Mouse (Mus musculus): ENCODE measurements around the gene Zc3h8. TPM values are rescaled to one million over a fixed set of nuclear protein-coding genes. Genes with fewer than 3 reads are reported as not detected.

Zc3h8 gene
- total and polyA plus RNA-seq, 2 experiments from 2014 or later, result 5.0 to 14.7 TPM

GRCm38 (mm10) chr2:128967661-128968441 lies 24.0 kb upstream of the Zc3h8 start, which contains the start of gene Gm10762:
Gene Gm10762, minus strand, starts transcription at chr2:128967725.
- H3K4me1 ChIP-seq (ENCODE audit: insufficient read depth, low read length), result 0 out of 2 replicates have a peak, but pooled peaks cover 7% of the 10 kb centered on the region

GRCm38 (mm10) chr2:128966641-128967580 lies 23.0 kb upstream of the Zc3h8 start, which contains the start of gene Zc3h6:
Gene Zc3h6, plus strand, starts transcription at chr2:128967402.
- Histone ChIP-seq H3K27me3 (ENCODE audit: insufficient read depth, low read length) (no peaks in the 10 kb centered on the region), H3K27ac (ENCODE audit: low read depth, low read length) (peak within 1 kb of the TSS; percentile 100), H3K9ac (replicated peaks; ENCODE audit: low read length, poor library complexity, severe bottlenecking) (peak within 1 kb of the TSS; percentile 100), H3K36me3 (ENCODE audit: insufficient read depth, low read length) (no peaks in the 10 kb centered on the region), H3K9me3 (ENCODE audit: low read length) (no peaks in the 10 kb centered on the region), H3K4me2 (ENCODE audit: low read depth, low read length, poor library complexity, severe bottlenecking) (peak within 1 kb of the TSS; percentile 67), H3K4me1 (ENCODE audit: insufficient read depth, low read length) (0 out of 2 replicates have a peak, but pooled peaks cover 7% of the 10 kb centered on the region), H3K4me3 (ENCODE audit: low read depth, low read length) (peak within 1 kb of the TSS; percentile 90)
- ATAC-seq (ENCODE audit: low FRiP score) (peak; percentile 98), DNase-seq (ENCODE audit: low spot score) (peak; percentile 100)
- TF ChIP-seq CTCF (IDR thresholded peaks at IDR 0.05), result no peak
- WGBS, result under 1% methylated on average over 63 of the region's 65 CpGs

More at GRCm38 (mm10) chr2:128967661-128968441, 24.0 kb upstream of the Zc3h8 start, which contains the start of gene Gm10762:
- Histone ChIP-seq H3K9me3 (ENCODE audit: low read length) (no peaks in the 10 kb centered on the region), H3K4me2 (ENCODE audit: low read depth, low read length, poor library complexity, severe bottlenecking) (peak within 1 kb of the TSS; percentile 67), H3K9ac (replicated peaks; ENCODE audit: low read length, poor library complexity, severe bottlenecking) (peak within 1 kb of the TSS; percentile 100), H3K27ac (ENCODE audit: low read depth, low read length) (peak within 1 kb of the TSS; percentile 100), H3K4me3 (ENCODE audit: low read depth, low read length) (peak within 1 kb of the TSS; percentile 90), H3K36me3 (ENCODE audit: insufficient read depth, low read length) (no peaks in the 10 kb centered on the region), H3K27me3 (ENCODE audit: insufficient read depth, low read length) (no peaks in the 10 kb centered on the region)
- TF ChIP-seq CTCF (IDR thresholded peaks at IDR 0.05), result no peak
- ATAC-seq (ENCODE audit: low FRiP score), result peak; percentile 73
- peak; percentile 76 for DNase-seq (ENCODE audit: low spot score)
- under 1% methylated on average over 70 of the region's 80 CpGs for WGBS

- TF ChIP-seq CTCF (IDR thresholded peaks at IDR 0.05), result no peak
- DNase-seq (ENCODE audit: low spot score), result no peak
- peak overlapping the region; percentile 100; the same call in 1 of the 2 replicates for H3K27ac ChIP-seq (ENCODE audit: low read depth, low read length)
- H3K9me3 ChIP-seq (ENCODE audit: low read length), result no peaks in the 10 kb centered on the region
- H3K4me1 ChIP-seq (ENCODE audit: insufficient read depth, low read length), result 0 out of 2 replicates have a peak, but pooled peaks cover 7% of the 10 kb centered on the region
- no peak for ATAC-seq (ENCODE audit: low FRiP score)
- peak overlapping the region; percentile 67 for H3K4me2 ChIP-seq (ENCODE audit: low read depth, low read length, poor library complexity, severe bottlenecking)
- peak overlapping the region; percentile 100; the same call in 1 of the 2 replicates for H3K9ac ChIP-seq (replicated peaks; ENCODE audit: low read length, poor library complexity, severe bottlenecking)
- peak overlapping the region; percentile 90 for H3K4me3 ChIP-seq (ENCODE audit: low read depth, low read length)
- WGBS, result 4% methylated on average over 6 of the region's 6 CpGs
- no peaks in the 10 kb centered on the region for H3K36me3 ChIP-seq (ENCODE audit: insufficient read depth, low read length)
- H3K27me3 ChIP-seq (ENCODE audit: insufficient read depth, low read length), result no peaks in the 10 kb centered on the region
Measured at GRCm38 (mm10) chr2:128966236-128966635, 22.4 kb upstream of the Zc3h8 start.

GRCm38 (mm10) chr2:128965505-128966105 lies 21.7 kb upstream of the Zc3h8 start:
- no peak for TF ChIP-seq CTCF (IDR thresholded peaks at IDR 0.05)
- Histone ChIP-seq H3K27me3 (ENCODE audit: insufficient read depth, low read length) (no peaks in the 10 kb centered on the region), H3K9ac (replicated peaks; ENCODE audit: low read length, poor library complexity, severe bottlenecking) (no peak overlapping the region), H3K4me3 (ENCODE audit: low read depth, low read length) (0 out of 2 replicates have a peak overlapping the region, but pooled peaks have one; percentile 90), H3K4me1 (ENCODE audit: insufficient read depth, low read length) (0 out of 2 replicates have a peak, but pooled peaks cover 7% of the 10 kb centered on the region), H3K27ac (ENCODE audit: low read depth, low read length) (peak overlapping the region; percentile 68), H3K9me3 (ENCODE audit: low read length) (no peaks in the 10 kb centered on the region), H3K4me2 (ENCODE audit: low read depth, low read length, poor library complexity, severe bottlenecking) (peak overlapping the region; percentile 67), H3K36me3 (ENCODE audit: insufficient read depth, low read length) (no peaks in the 10 kb centered on the region)
- 42% methylated on average over 5 of the region's 5 CpGs for WGBS
- ATAC-seq (ENCODE audit: low FRiP score) (no peak), DNase-seq (ENCODE audit: low spot score) (no peak)

- no peak overlapping the region for H3K4me3 ChIP-seq (ENCODE audit: low read depth, low read length)
- ATAC-seq (ENCODE audit: low FRiP score) (no peak), DNase-seq (ENCODE audit: low spot score) (no peak)
- TF ChIP-seq CTCF (IDR thresholded peaks at IDR 0.05), result no peak
- H3K27me3 ChIP-seq (ENCODE audit: insufficient read depth, low read length), result no peaks in the 10 kb centered on the region
- no peaks in the 10 kb centered on the region for H3K4me1 ChIP-seq (ENCODE audit: insufficient read depth, low read length)
- no peak overlapping the region for H3K9ac ChIP-seq (replicated peaks; ENCODE audit: low read length, poor library complexity, severe bottlenecking)
- no peak overlapping the region for H3K4me2 ChIP-seq (ENCODE audit: low read depth, low read length, poor library complexity, severe bottlenecking)
- H3K9me3 ChIP-seq (ENCODE audit: low read length), result no peaks in the 10 kb centered on the region
- no peaks in the 10 kb centered on the region for H3K36me3 ChIP-seq (ENCODE audit: insufficient read depth, low read length)
- no peak overlapping the region for H3K27ac ChIP-seq (ENCODE audit: low read depth, low read length)
Measured at GRCm38 (mm10) chr2:128954186-128954585, 10.3 kb upstream of the Zc3h8 start.
